Mouse (Mus musculus): ENCODE measurements around the gene Gm10563.

DNA sequence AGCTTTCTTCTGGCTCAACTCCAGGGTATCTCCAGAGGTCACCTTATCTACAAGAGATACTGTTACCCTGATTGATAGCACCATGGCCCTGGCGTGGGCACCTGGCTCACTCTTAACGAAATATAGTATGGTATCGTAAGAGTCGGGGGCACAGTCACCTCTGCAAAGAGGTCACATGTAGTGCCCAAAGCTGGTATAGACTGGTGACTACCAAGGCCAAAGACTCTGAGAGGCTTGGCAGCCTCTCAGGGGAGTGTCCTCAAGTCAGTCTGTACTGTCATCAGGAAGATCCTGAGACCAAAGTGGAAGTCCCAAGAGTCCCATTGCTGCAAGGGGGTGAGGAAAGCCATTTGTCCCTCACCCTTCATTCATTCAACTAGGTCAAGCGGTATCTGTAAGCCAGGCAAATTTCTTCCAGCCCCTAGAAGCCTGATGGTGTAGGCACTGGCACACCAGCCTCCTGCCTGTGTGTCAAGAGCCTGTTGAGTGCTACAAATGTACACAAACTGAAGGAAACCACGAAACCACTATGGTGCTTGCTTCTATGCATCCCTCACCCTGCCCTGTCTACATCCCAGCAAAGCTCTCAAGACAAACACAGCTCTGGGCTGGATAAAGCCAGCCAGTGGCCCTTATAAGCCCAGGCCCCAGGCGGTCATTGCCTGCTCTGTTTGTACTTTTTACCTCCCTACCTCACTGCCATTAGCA lies 54.0 kb downstream of the Gm10563 start:
- no peak for TF ChIP-seq CTCF (IDR thresholded peaks at IDR 0.05; ENCODE audit: control insufficient read depth, insufficient read depth, insufficient replicate concordance, low read depth, low read length)
- no peak for TF ChIP-seq POLR2A (IDR thresholded peaks at IDR 0.05; ENCODE audit: control insufficient read depth, low read depth, low read length)
